Mouse (Mus musculus): ENCODE measurements at regions not wholly inside any gene's neighbourhood (a gene's known extent, or its start where the extent isn't known, plus 50 kb on each side); places are given as distances from the start of the nearest gene placed in this dataset.
A peak's percentile ranks its signal among the peaks of the same experiment; 100 is the strongest.

DNA sequence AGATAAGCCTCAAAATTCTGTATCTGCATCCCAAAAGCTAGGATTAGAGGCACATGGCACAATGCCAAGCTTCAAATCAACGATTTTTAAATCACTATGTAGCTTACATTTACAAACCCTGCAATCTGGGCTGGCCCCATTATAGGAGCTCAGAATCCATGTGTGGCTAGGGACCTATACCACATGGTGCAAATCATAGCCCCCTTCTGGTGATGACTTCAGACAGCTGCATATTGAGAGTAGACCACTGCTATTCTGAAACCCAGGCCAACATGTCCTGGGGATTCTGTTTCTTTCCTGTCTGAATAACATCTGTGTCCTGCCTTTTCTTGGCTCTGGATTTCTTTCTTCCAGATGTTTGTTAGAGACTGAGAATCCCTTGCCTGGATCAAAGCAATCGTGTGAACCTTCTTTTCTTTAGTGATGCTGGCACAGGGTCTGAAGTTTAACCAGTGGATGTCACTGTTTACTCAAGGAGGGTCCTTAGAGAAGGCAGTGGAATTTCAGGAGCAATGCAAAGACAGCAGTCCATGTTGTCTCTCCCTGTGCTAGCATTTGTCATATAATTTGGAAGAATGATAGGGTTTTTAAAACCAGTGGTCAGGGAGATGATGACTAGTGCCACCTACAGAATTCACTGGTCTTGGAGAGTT is 171.7 kb upstream of the Ghitm start:
- no peak for DNase-seq (ENCODE audit: low spot score in 2 of 2)
- intact Hi-C loops (cut with DNase I), result no loop called here

DNA sequence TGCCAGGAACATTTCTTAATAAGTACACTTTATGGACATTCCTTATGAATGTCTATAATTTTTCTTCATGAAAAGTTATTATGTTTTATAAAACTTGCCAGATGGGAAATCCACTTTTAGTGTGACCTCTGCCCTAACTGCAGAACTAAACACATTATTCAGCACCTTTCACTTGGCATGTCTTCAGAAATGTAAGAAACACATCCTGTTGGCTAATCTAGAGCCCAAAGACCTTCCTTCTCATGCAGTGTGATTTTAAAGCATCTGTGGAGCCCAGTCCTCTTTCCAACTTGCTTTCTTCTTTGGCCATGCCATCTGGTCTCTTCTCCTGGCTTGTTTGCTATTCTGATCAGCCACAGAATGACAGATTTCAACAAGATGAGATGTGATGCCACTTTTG is 163.6 kb upstream of the Ghitm start:
- intact Hi-C loops (cut with DNase I), result no loop called here
- no peak for DNase-seq (ENCODE audit: low spot score in 2 of 2)

DNA sequence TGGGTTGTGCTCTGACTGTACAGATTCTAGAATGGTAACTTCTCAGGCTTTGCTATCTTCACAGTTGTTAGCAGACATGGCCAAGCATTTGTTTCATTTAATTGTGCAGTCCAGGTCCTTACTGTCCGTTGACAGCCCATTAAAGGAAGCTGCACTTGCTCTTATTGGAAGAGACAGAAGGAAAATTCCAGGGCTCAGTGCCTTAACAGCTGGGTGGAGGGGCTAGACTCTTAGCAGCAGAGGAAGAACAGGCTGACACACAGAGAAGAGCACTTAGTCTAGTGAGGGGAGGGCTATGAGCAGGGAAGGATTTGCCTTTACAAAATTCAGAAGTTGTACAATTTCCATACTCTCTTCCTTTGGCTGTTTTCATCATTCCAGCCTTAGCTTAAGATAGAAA is 161.5 kb upstream of the Ghitm start:
- intact Hi-C loops (cut with DNase I), result no loop called here
- no peak for DNase-seq (ENCODE audit: low spot score in 2 of 2)

DNA sequence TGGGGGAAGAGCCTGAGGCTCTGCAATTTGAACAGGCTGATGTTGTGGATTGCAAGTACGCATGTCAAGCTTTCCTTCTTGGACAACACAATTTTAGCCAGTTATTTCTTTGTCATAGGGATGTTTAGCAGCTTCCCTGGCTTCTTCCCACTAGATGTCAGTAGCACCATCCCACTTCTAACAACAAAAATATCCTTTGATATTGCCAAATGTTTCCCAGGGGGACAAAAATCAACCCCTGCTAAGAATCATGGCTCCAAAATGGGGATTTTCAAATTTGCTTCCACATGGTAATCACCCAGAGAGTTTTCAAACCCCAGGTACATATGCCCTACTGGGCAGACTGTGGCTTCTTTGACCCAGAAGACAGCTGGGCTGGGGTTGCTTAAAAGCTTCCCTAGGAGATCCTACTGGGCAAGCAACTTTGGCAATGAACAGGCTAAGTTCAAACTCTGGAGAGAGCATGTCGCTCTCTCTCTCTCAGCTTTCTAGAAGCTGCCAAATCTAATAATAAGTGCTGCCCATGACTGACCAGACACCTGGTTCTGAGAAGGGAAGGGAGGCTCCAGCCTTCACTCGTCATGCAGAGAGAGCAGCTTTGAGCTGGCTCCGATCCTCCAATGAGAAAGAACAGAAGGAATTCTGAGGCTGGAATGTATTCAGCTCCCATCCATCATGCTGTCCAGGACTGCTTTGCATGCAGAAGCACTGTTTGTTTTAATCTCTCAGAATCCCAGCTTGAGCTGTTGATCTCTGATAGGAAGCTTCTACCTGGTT is 157.2 kb upstream of the Ghitm start:
- no peak for DNase-seq (ENCODE audit: low spot score in 2 of 2)
- intact Hi-C loops (cut with DNase I), result no loop called here

DNA sequence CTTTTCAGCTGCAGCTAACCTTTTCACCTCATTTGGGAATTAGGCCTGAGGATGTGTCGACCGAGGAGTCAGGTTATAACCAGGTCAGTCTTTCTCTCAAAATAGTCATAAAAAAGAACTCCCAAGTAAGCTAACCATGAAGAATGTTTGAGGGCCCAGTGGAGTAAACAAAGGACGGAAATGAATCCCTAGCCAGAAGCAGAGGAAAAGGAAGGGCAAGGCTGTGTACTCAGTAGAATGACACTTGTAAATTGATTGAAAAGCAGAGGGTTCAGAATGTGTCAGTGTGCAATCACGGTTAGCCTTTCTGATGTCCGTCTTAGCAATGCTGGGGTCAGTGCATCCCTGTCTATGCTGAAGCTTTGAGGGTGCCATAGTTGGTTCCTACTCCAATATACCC is 149.3 kb upstream of the Ghitm start:
- DNase-seq (ENCODE audit: low spot score in 2 of 2), result no peak
- intact Hi-C loops (cut with DNase I), result no loop called here

DNA sequence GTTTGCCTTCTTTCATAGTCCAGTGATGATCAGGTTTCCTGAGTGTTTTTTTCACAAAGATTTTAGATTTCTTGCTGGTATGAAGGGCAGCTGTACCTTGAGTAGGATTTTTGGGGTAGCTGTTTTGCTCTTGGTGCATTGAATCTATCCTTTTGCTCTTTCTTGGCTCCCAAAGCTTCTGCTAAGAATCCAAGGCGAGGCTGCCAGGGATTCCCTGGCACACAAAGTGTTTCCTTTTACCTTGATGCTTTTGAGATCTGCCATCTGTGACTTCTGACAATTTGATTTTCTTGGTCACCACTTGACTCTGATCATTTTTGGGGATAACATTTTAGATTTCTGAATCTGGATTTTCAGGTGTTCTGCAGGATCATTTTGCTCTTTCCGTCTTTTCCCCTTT is 144.3 kb upstream of the Ghitm start:
- no peak for DNase-seq (ENCODE audit: low spot score in 2 of 2)
- intact Hi-C loops (cut with DNase I), result no loop called here

DNA sequence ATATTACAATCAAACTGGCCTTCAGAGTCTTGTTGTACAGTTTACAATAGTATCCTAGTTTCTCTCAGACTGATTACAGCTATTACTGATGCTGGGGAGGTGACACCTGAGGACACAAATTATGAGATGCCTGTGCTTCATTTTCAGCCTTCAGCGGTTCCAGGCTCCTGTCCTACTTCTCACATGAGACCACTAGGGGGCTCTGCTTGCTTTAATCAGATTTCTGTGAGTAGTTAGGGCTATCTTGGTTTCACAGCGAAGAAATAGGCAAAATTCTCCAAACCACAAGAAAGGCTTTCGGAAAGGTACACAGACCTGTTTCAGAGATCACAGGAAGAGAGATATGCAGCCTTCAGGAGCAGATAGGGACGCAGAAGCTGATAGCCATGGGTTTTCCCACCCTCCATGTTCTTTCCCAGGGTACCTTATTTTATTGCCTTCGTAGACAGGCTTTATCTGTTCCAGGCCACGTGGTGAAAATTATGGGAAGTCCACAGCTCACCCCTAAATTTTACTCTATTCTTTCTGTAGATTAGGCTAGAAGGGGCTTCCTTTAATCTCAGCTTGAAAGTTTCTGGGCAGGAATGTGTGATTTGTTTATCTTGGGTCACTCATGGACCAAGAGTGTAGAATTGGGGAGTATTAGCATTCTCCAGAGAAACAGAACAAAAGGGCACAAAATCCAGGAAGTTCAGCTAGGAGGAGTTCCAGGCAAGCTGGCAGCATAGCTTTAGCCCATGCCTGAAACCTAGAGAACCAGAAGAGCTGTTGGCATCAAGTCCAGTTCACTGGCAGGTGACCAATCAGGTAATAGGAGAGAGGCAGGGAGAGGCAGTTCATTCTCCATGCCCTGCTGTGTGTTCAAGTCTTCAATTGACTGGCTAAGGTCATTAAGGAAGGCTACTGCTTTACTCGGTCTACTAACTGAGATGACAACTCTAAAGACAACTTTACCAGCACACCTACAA is 141.9 kb upstream of the Ghitm start:
- intact Hi-C loops (cut with DNase I), result no loop called here
- DNase-seq (ENCODE audit: low spot score in 2 of 2), result peak; percentile 63 to 81

DNA sequence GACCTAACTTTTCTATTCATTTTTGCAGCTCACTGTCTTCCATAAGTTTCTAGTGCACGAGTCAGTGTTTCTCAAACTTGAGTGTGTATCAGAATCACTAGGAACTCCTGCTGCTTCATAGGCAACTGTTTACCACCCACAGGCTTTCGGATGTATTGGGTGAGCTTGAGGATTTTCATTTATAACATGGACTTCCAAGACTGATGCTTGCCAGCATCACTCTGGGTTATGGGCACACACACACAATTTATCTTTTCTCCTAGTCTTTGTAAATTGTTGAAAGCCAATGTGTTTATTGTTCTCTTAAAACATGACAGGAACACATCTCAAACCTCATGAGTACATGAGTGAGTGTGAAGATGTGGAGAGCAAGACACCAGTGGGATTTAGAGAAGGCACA is 137.0 kb upstream of the Ghitm start:
- no peak for DNase-seq (ENCODE audit: low spot score in 2 of 2)
- intact Hi-C loops (cut with DNase I), result no loop called here

DNA sequence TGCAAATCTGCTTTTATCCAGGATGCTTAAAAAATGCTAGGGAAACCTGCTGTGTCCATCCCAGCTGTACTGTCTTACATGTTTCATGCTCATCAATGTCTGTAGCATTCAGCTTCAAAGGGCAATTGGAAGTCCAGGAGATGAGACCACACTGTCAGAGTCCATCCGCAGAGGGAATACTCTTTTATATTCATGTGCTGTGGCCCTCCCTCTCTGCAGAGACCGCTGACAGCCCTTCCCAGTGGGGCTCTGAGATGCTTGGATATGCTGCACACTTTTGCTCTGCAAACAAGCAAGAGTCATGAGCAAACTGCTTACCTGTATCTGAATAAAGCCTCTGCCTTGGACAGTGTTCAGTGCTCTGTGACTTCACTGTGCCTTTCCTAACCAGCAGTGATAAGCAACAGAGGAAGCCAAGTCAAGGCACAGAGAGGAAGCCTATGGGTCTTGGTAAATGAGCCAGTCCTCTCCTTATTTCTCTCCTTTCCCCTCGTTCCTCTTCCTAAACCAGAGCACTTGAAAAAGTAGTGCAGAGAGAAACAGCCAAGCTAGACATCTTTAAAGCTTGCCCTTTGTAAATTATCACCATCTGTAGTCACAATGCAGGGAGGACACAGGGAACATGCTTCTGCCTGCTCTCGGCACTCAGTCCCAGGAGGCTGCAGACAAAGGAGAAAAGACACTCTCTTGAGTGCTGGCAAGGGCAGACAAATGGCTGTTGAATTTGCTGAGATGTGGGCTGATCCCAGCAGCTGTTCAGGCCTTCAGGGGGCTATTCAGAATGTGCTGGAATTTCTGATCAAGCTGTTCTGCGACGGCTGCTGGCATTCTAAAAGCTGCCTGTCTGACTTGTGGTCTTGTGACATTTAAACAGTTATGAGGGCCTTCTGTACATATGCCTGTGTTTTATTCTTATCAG is 136.2 kb upstream of the Ghitm start:
- DNase-seq (ENCODE audit: low spot score in 2 of 2), result peak in 1 of 2 experiments; percentile 12
- intact Hi-C loops (cut with DNase I), result no loop called here

DNA sequence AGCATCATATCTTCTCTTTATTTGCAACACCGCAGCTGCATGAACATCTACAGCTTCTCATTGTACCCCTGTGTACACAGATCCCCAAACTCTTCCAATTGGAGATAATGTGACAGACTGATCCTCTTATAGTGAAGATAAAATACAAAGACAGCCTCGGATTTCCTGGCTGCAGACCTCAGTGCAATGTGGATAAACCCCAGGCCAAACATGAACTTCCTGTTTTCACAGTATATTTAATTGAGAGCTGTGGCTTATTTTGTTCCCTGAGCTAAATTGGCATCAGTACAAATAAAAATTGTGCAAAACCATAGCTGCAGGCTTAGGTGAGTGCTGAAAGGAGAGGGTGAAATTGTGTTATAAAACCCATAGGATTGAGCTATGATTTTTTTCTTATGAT is 134.8 kb upstream of the Ghitm start:
- no peak for DNase-seq (ENCODE audit: low spot score in 2 of 2)
- intact Hi-C loops (cut with DNase I), result no loop called here

DNA sequence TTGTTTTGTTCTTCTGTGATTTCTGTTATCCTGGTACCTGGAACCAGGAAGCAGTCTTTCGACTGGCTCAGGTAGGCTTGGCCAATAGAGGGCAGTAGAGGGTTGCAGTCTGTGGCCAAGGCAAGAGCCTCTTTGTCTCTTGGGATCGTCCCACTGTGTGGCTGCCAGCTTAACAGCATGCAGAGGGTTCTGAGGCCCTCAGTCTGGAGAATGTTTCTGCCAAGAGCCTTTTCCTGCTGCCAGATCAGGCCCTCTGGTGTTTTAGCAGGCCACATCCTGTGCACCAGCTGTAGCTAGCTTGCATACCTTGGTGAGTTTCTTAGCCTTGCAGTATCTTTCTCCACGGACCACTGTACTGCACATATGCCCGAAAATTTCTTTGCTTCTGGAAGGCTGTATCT is 103.6 kb upstream of the Ghitm start:
- DNase-seq (ENCODE audit: low spot score in 2 of 2), result peak; percentile 59 to 73
- intact Hi-C loops (cut with DNase I), result no loop called here

DNA sequence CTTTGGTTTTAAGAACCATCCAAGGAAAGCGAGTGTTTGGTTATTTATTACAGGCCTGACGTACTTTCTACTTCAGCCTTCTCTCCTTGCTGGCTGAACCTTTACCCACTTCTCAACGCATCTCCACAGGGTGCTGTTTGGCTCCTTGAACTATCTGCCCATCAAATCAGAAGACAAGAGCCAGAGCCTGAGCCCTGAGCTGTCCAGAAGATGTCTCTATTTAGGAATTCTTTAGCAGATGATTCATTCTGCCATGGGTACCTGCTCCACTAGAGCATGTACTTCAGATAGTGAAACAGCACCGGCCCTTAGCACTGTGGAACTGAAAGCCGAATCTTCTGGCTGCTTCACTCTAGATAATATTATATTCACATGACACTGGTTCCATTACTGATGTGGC is 102.1 kb upstream of the Ghitm start:
- no peak for DNase-seq (ENCODE audit: low spot score in 2 of 2)
- intact Hi-C loops (cut with DNase I), result no loop called here

DNA sequence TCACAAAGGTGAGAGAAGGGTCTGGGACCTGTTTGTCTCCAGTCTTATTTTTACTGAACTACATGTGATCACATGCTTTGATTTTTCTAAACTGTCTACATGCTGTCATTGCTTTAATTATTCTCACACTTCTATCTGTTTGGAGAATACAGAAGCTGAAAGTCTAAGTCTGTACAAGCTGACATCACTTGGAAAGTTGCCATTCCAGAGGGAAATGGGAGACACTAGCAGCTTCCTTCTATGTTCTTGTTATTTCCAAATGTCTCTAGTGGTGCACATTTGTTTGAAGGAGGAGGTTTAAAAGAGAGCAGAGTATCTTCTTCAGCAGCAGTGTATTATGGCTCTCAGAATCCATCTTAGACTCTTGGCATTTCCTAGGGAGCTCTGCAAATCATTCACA is 73.2 kb upstream of the Ghitm start:
- intact Hi-C loops (cut with DNase I), result no loop called here
- DNase-seq (ENCODE audit: low spot score in 2 of 2), result peak; percentile 8 to 72

DNA sequence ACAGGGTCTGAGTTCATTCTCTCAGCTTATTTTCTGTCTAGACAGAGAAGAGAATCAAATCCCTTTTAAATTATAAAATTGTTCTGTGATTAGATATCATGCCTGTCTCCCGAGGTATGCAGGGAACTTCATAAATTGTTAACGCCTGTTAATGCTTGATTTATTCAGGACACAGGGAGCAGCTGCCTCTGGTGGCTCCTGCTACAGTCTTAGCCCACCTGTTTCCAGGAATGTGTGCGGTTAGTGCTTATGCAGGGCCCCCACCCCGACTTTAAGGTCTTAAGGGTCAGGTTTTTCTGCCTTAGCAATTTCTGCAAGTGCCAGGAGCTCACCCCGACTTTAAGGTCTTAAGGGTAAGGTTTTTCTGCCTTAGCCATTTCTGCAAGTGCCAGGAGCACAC is 54.7 kb upstream of the Ghitm start:
- no peak for DNase-seq (ENCODE audit: low spot score in 2 of 2)
- intact Hi-C loops (cut with DNase I), result no loop called here

Data from left cerebral cortex, postnatal 25 days (tissue).